Mouse (Mus musculus) midbrain, embryonic 16.5 days (tissue): ENCODE measurements around the gene Rars2. TPM values are rescaled to one million over a fixed set of nuclear protein-coding genes. Genes with fewer than 3 reads are reported as not detected.
A peak's percentile ranks its signal among the peaks of the same experiment; 100 is the strongest.

Experiments
- ATAC-seq: fragments of 200-750 bp; cut with Nextera tagmentation; 2 replicates; pipeline ENCODE4 v1.8.0; 2017; ENCODE audit warnings: moderate TSS enrichment
- H3K27ac ChIP-seq: fragments of 300-500 bp; sonication (generic); 2 replicates; pipeline ENCODE4 v1.5.1; 2014; ENCODE audit warnings: mild to moderate bottlenecking, low read length, mixed read lengths
- H3K27me3 ChIP-seq: fragments of 300-500 bp; sonication (generic); 2 replicates; pipeline ENCODE4 v1.6.1; 2014; ENCODE audit warnings: low read depth, low read length, mixed read lengths; ENCODE audit not compliant: control insufficient read depth, insufficient read depth
- H3K36me3 ChIP-seq: fragments of 300-500 bp; sonication (generic); 2 replicates; pipeline ENCODE4 v1.6.1; 2014; ENCODE audit warnings: mild to moderate bottlenecking, low read length, moderate library complexity, mixed read lengths; ENCODE audit not compliant: control insufficient read depth, insufficient read depth
- H3K4me1 ChIP-seq: fragments of 300-500 bp; sonication (generic); 2 replicates; pipeline ENCODE4 v1.6.1; 2014; ENCODE audit warnings: mild to moderate bottlenecking, low read length, mixed read lengths; ENCODE audit not compliant: control insufficient read depth, insufficient read depth
- H3K4me2 ChIP-seq: fragments of 300-500 bp; sonication (generic); 2 replicates; pipeline ENCODE4 v1.6.1; 2014; ENCODE audit warnings: mild to moderate bottlenecking, low read length, mixed read lengths
- H3K4me3 ChIP-seq: fragments of 300-500 bp; sonication (generic); 2 replicates; pipeline ENCODE4 v1.5.1; 2014; ENCODE audit warnings: low read depth, mild to moderate bottlenecking, low read length, moderate library complexity, mixed read lengths
- H3K9ac ChIP-seq: fragments of 300-500 bp; sonication (generic); 2 replicates; pipeline ENCODE4 v1.6.1; 2014; ENCODE audit warnings: low read depth, low read length, mixed read lengths
- H3K9me3 ChIP-seq: fragments of 300-500 bp; sonication (generic); replicated peaks from 2 replicates; pipeline ENCODE4 v1.6.1; 2014; ENCODE audit warnings: mild to moderate bottlenecking, low read length, mixed read lengths; ENCODE audit not compliant: control insufficient read depth, poor library complexity, severe bottlenecking
- WGBS: fragments of 180-500 bp; shearing (Covaris S2); extraction: QIAGEN DNeasy Blood & Tissue Kit; methylation state at CpG from one replicate; pipeline ENCODE4 v1.1.7; 2014; 5-methylcytosine and 5-hydroxymethylcytosine counted together
- polyA plus RNA-seq: library from polyadenylated mRNA; unstranded; fragments of >200 nt; fragmentation: Nextera tagmentation; extraction: Ambion mirVana; gene quantifications from 2 replicates; pipeline ENCODE4 v1.2.1, GENCODE M21; 2015

Gene Rars2
- polyA plus RNA-seq, 1 experiment from 2014 or later = 50.4 TPM

- Histone ChIP-seq H3K4me1 (no peaks in the 10 kb centered on the region), H3K4me2 (no peak overlapping the region), H3K36me3 (peaks cover 25% of the 10 kb centered on the region), H3K4me3 (no peak overlapping the region), H3K9me3 (no peaks in the 10 kb centered on the region), H3K9ac (no peak overlapping the region), H3K27ac (no peak overlapping the region), H3K27me3 (no peaks in the 10 kb centered on the region)
- ATAC-seq = no peak
- 86% methylated on average over 7 of the region's 7 CpGs for WGBS
Measured at GRCm38 (mm10) chr4:34584871-34585607, 29.7 kb upstream of the Rars2 start.

DNA sequence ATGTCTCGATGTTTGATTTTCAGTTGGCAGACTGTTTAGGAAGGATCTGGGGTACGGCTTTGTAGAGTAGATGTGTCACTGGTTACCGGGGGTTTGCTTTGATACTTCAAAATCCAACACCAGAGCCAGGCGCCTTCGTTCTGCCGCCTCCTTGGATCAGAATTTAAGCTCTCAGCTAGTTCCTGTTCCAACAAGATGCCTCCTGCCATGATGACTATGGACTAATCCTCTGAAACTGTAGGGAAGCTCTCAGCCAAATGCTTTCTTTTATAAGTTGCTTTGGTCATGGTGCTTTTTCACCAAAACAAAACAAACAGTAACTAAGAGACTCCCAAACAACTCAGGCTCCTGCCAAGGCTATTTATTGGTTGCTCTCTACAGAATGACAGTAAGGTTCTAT is 11.6 kb upstream of the Rars2 start:
- H3K4me3 ChIP-seq = no peak overlapping the region
- H3K9me3 ChIP-seq = no peaks in the 10 kb centered on the region
- H3K4me1 ChIP-seq = no peaks in the 10 kb centered on the region
- no peak overlapping the region for H3K27ac ChIP-seq
- no peak overlapping the region for H3K9ac ChIP-seq
- 80% methylated on average over 6 of the region's 6 CpGs for WGBS
- H3K4me2 ChIP-seq = no peak overlapping the region
- peaks cover 9% of the 10 kb centered on the region for H3K36me3 ChIP-seq
- no peaks in the 10 kb centered on the region for H3K27me3 ChIP-seq
- no peak for ATAC-seq

DNA sequence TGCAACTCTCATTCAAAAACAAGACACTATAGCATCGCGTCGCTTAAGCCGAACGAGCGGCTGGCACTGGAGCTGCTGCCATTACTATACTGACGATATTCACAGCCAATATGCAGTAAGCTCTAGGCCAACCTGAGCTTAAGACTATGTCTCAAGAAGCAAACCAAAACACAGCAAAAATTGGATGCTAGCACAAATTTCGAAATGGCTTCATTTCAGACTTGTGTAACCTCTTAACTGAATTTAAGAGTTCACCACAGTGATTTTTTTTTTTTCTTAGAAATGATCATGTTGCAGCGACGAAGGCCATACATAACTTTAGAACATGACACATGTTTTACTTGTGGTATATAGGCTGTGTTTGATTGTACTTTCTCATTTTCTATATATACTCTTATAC is 8.1 kb upstream of the Rars2 start:
- Histone ChIP-seq H3K4me2 (no peak overlapping the region), H3K27ac (no peak overlapping the region), H3K27me3 (no peaks in the 10 kb centered on the region), H3K36me3 (peaks cover 16% of the 10 kb centered on the region), H3K4me3 (no peak overlapping the region), H3K9me3 (no peaks in the 10 kb centered on the region), H3K9ac (no peak overlapping the region), H3K4me1 (no peaks in the 10 kb centered on the region)
- no peak for ATAC-seq
- WGBS = 96% methylated on average over 10 of the region's 10 CpGs

- ATAC-seq = no peak
- Histone ChIP-seq H3K36me3 (peaks cover 7% of the 10 kb centered on the region), H3K27me3 (no peaks in the 10 kb centered on the region), H3K4me3 (peak overlapping the region; percentile 67), H3K27ac (no peak overlapping the region), H3K4me1 (peaks cover 24% of the 10 kb centered on the region), H3K4me2 (peak overlapping the region; percentile 98), H3K9ac (peak overlapping the region; percentile 70), H3K9me3 (no peaks in the 10 kb centered on the region)
- WGBS = 79% methylated on average over 6 of the region's 6 CpGs
Measured at GRCm38 (mm10) chr4:34613571-34614145, 1.1 kb upstream of the Rars2 start.

GRCm38 (mm10) chr4:34615303-34615702 is 546 bp downstream of the Rars2 start:
- peak overlapping the region; percentile 67 for H3K4me3 ChIP-seq
- no peaks in the 10 kb centered on the region for H3K9me3 ChIP-seq
- no peaks in the 10 kb centered on the region for H3K36me3 ChIP-seq
- H3K4me2 ChIP-seq = peak overlapping the region; percentile 98
- peak; percentile 29 for ATAC-seq
- H3K9ac ChIP-seq = peak overlapping the region; percentile 70
- peaks cover 24% of the 10 kb centered on the region for H3K4me1 ChIP-seq
- H3K27ac ChIP-seq = peak overlapping the region; percentile 84
- WGBS = 2% methylated on average over 13 of the region's 13 CpGs
- no peaks in the 10 kb centered on the region for H3K27me3 ChIP-seq

DNA sequence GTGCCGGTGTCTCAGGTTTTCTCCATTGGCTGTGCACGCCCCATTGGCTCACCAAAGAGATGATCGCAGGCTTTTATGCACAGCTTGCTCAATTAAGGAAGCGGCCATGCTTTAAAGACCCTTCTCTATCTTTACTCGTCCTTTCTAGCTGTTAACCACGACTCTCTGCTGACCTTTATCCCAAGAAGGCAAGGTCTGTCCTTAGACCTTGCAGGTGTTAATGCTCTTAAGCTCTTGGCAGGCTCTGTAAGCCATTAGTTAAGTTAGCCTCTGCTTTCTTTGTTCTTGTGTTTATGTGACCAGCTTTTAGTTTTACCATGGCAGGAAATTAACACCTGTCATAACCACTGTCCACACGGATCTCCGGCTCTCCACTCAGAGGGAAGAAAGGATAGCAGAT is 1.4 kb downstream of the Rars2 start:
- Histone ChIP-seq H3K4me3 (peak overlapping the region; percentile 67), H3K36me3 (no peaks in the 10 kb centered on the region), H3K27ac (no peak overlapping the region), H3K9me3 (no peaks in the 10 kb centered on the region), H3K27me3 (no peaks in the 10 kb centered on the region), H3K9ac (peak overlapping the region; percentile 70), H3K4me1 (peaks cover 24% of the 10 kb centered on the region), H3K4me2 (peak overlapping the region; percentile 98)
- no peak for ATAC-seq
- 43% methylated on average over 8 of the region's 8 CpGs for WGBS

- no peak for ATAC-seq
- no peaks in the 10 kb centered on the region for H3K27me3 ChIP-seq
- no peak overlapping the region for H3K4me3 ChIP-seq
- H3K9me3 ChIP-seq = no peaks in the 10 kb centered on the region
- H3K4me2 ChIP-seq = no peak overlapping the region
- H3K4me1 ChIP-seq = no peaks in the 10 kb centered on the region
- H3K9ac ChIP-seq = no peak overlapping the region
- peaks cover 9% of the 10 kb centered on the region for H3K36me3 ChIP-seq
- 86% methylated on average over 4 of the region's 4 CpGs for WGBS
- H3K27ac ChIP-seq = no peak overlapping the region
Measured at GRCm38 (mm10) chr4:34625556-34625955, 10.8 kb downstream of the Rars2 start.

DNA sequence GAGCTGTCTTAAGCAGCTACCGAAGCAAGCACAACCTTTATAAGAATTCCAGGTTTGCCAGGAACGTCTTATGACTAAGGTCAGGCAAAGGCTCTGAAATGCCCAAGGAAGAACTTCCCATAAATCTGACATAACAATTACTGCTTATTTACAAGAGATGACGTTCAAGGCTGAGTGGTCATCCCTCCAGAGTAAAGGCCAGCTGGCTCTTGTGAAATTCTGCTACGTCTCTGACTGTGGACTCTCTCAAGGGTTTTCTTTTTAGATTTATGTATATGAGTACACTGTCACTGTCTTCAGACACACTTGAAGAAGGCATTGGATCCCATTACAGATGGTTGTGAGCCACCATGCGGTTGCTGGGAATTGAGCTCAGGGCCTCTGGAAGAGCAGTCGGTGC is 11.6 kb downstream of the Rars2 start:
- no peak overlapping the region for H3K4me3 ChIP-seq
- H3K4me2 ChIP-seq = no peak overlapping the region
- no peaks in the 10 kb centered on the region for H3K9me3 ChIP-seq
- no peak overlapping the region for H3K27ac ChIP-seq
- ATAC-seq = no peak
- 90% methylated on average over 6 of the region's 6 CpGs for WGBS
- no peak overlapping the region for H3K9ac ChIP-seq
- H3K27me3 ChIP-seq = no peaks in the 10 kb centered on the region
- H3K4me1 ChIP-seq = no peaks in the 10 kb centered on the region
- H3K36me3 ChIP-seq = peaks cover 14% of the 10 kb centered on the region

DNA sequence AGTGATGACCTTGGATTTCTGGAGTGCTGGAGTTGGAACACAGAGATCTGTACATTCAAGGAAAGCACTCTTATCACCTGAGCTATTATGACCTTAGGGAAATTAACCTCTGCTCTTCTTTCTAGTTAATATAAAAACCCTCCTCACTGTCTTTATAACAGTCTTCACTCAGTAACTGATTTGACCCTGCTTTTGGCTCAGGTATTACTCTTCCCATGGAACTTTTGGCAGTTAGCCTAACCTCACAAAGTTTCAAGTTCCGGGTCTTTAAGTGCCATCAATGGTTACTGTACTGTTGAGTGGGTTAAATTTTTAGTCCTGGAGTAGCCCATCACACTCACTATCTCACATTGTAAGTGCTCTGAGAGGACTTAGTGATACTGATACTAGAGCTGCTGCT is 15.2 kb downstream of the Rars2 start:
- H3K36me3 ChIP-seq = peaks cover 18% of the 10 kb centered on the region
- H3K4me3 ChIP-seq = no peak overlapping the region
- H3K27me3 ChIP-seq = no peaks in the 10 kb centered on the region
- no peak overlapping the region for H3K27ac ChIP-seq
- H3K9ac ChIP-seq = no peak overlapping the region
- H3K4me1 ChIP-seq = no peaks in the 10 kb centered on the region
- H3K9me3 ChIP-seq = no peaks in the 10 kb centered on the region
- H3K4me2 ChIP-seq = no peak overlapping the region
- no peak for ATAC-seq
- WGBS = 98% methylated on average over 1 of the region's 1 CpGs
